Mouse (Mus musculus) forebrain, embryonic 16.5 days (tissue): ENCODE results near the gene Ddx21. TPM values are rescaled to one million over a fixed set of nuclear protein-coding genes. Genes with fewer than 3 reads are reported as not detected.
A peak's percentile ranks its signal among the peaks of the same experiment; 100 is the strongest.

ENCODE experiments used
- ATAC-seq: fragments of 200-750 bp; cut with Nextera tagmentation; 2 replicates; pipeline ENCODE4 v1.8.0; 2017; ENCODE audit warnings: mild to moderate bottlenecking, moderate library complexity
- H3K27ac ChIP-seq: fragments of 300-500 bp; sonication (generic); 2 replicates; pipeline ENCODE4 v1.5.1; 2014; ENCODE audit warnings: low read length, control low read depth
- H3K27me3 ChIP-seq: fragments of 300-500 bp; sonication (generic); replicated peaks from 2 replicates; pipeline ENCODE4 v1.6.1; 2014; ENCODE audit warnings: low read length; ENCODE audit not compliant: control insufficient read depth, insufficient read depth
- H3K36me3 ChIP-seq: fragments of 300-500 bp; sonication (generic); 2 replicates; pipeline ENCODE4 v1.6.1; 2014; ENCODE audit not compliant: control insufficient read depth, insufficient read depth
- H3K4me1 ChIP-seq: fragments of 300-500 bp; sonication (generic); replicated peaks from 2 replicates; pipeline ENCODE4 v1.6.1; 2014; ENCODE audit warnings: low read length; ENCODE audit not compliant: control insufficient read depth, insufficient read depth
- H3K4me2 ChIP-seq: fragments of 300-500 bp; sonication (generic); 2 replicates; pipeline ENCODE4 v1.6.1; 2014; ENCODE audit warnings: mild to moderate bottlenecking, low read length, control low read depth
- H3K4me3 ChIP-seq: fragments of 300-500 bp; sonication (generic); replicated peaks from 2 replicates; pipeline ENCODE4 v1.5.1; 2014; ENCODE audit warnings: mild to moderate bottlenecking, low read length, control low read depth
- H3K9ac ChIP-seq: fragments of 300-500 bp; sonication (generic); replicated peaks from 2 replicates; pipeline ENCODE4 v1.6.1; 2014; ENCODE audit warnings: low read depth, low read length, control low read depth
- H3K9me3 ChIP-seq: fragments of 300-500 bp; sonication (generic); 2 replicates; pipeline ENCODE4 v1.6.1; 2016; ENCODE audit warnings: low read length; ENCODE audit not compliant: control insufficient read depth
- WGBS: fragments of 180-500 bp; shearing (Covaris S2); extraction: QIAGEN DNeasy Blood & Tissue Kit; methylation state at CpG from one replicate; pipeline ENCODE4 v1.1.7; 2014; 5-methylcytosine and 5-hydroxymethylcytosine counted together
- polyA plus RNA-seq: library from polyadenylated mRNA; unstranded; fragments of >200 nt; fragmentation: Nextera tagmentation; extraction: Ambion mirVana; gene quantifications from 2 replicates; pipeline ENCODE4 v1.2.1, GENCODE M21; 2015

The Ddx21 gene
- polyA plus RNA-seq, 1 experiment from 2014 or later: 18.7 TPM

GRCm38 (mm10) chr10:62577673-62578337 is 24.3 kb downstream of the Ddx21 start:
- H3K27ac ChIP-seq: peak overlapping the region; percentile 89
- H3K9me3 ChIP-seq: no peaks in the 10 kb centered on the region
- WGBS: 1% methylated on average over 50 of the region's 54 CpGs
- H3K4me1 ChIP-seq: peaks cover 18% of the 10 kb centered on the region
- ATAC-seq: peak; percentile 73
- peak overlapping the region; percentile 92 for H3K9ac ChIP-seq
- H3K27me3 ChIP-seq: no peaks in the 10 kb centered on the region
- H3K4me2 ChIP-seq: peak overlapping the region; percentile 73
- peaks cover 23% of the 10 kb centered on the region for H3K36me3 ChIP-seq
- H3K4me3 ChIP-seq: peak overlapping the region; percentile 92

- H3K27me3 ChIP-seq: no peaks in the 10 kb centered on the region
These were observed 27.1 kb downstream of the Ddx21 start for GRCm38 (mm10) chr10:62575001-62575400.

GRCm38 (mm10) chr10:62570126-62570871 is 31.8 kb downstream of the Ddx21 start:
- ATAC-seq: no peak
- Histone ChIP-seq H3K9ac (no peak overlapping the region), H3K27me3 (no peaks in the 10 kb centered on the region), H3K27ac (no peak overlapping the region), H3K36me3 (peaks cover 50% of the 10 kb centered on the region), H3K4me3 (no peak overlapping the region), H3K4me1 (no peaks in the 10 kb centered on the region), H3K4me2 (no peak overlapping the region), H3K9me3 (no peaks in the 10 kb centered on the region)
- 94% methylated on average over 7 of the region's 7 CpGs for WGBS

More at GRCm38 (mm10) chr10:62575001-62575400, 27.1 kb downstream of the Ddx21 start:
- no peaks in the 10 kb centered on the region for H3K9me3 ChIP-seq
- no peak for ATAC-seq
- no peak overlapping the region for H3K9ac ChIP-seq
- no peak overlapping the region for H3K4me2 ChIP-seq
- H3K36me3 ChIP-seq: peaks cover 17% of the 10 kb centered on the region
- 90% methylated on average over 13 of the region's 13 CpGs for WGBS
- H3K4me1 ChIP-seq: peaks cover 18% of the 10 kb centered on the region
- H3K27ac ChIP-seq: no peak overlapping the region
- H3K4me3 ChIP-seq: no peak overlapping the region

- Histone ChIP-seq H3K36me3 (peaks cover 53% of the 10 kb centered on the region), H3K4me1 (no peaks in the 10 kb centered on the region), H3K27me3 (no peaks in the 10 kb centered on the region), H3K4me3 (no peak overlapping the region), H3K27ac (no peak overlapping the region), H3K9ac (no peak overlapping the region), H3K4me2 (no peak overlapping the region), H3K9me3 (no peaks in the 10 kb centered on the region)
- no peak for ATAC-seq
- 97% methylated on average over 4 of the region's 4 CpGs for WGBS
These were observed 33.2 kb downstream of the Ddx21 start for GRCm38 (mm10) chr10:62568861-62569260.

- Histone ChIP-seq H3K4me2 (no peak overlapping the region), H3K27me3 (no peaks in the 10 kb centered on the region), H3K4me3 (no peak overlapping the region), H3K9me3 (no peaks in the 10 kb centered on the region), H3K27ac (no peak overlapping the region), H3K4me1 (no peaks in the 10 kb centered on the region), H3K36me3 (peaks cover 21% of the 10 kb centered on the region), H3K9ac (no peak overlapping the region)
- ATAC-seq: no peak
- WGBS: 93% methylated on average over 1 of the region's 1 CpGs
These were observed 44.3 kb downstream of the Ddx21 start for GRCm38 (mm10) chr10:62557736-62558135.

- Histone ChIP-seq H3K9me3 (no peaks in the 10 kb centered on the region), H3K36me3 (peaks cover 17% of the 10 kb centered on the region), H3K27ac (no peak overlapping the region), H3K4me3 (no peak overlapping the region), H3K27me3 (no peaks in the 10 kb centered on the region), H3K4me1 (no peaks in the 10 kb centered on the region), H3K4me2 (no peak overlapping the region), H3K9ac (no peak overlapping the region)
- WGBS: 89% methylated on average over 6 of the region's 6 CpGs
- no peak for ATAC-seq
These were observed 45.6 kb downstream of the Ddx21 start for GRCm38 (mm10) chr10:62556558-62556901.

- Histone ChIP-seq H3K27ac (no peak overlapping the region), H3K4me2 (no peak overlapping the region), H3K9ac (no peak overlapping the region), H3K9me3 (no peaks in the 10 kb centered on the region), H3K4me3 (no peak overlapping the region), H3K27me3 (no peaks in the 10 kb centered on the region), H3K4me1 (no peaks in the 10 kb centered on the region), H3K36me3 (peaks cover 17% of the 10 kb centered on the region)
- 78% methylated on average over 11 of the region's 11 CpGs for WGBS
- no peak for ATAC-seq
These were observed 46.1 kb downstream of the Ddx21 start for GRCm38 (mm10) chr10:62555705-62556557.

- Histone ChIP-seq H3K27ac (no peak overlapping the region), H3K9me3 (no peaks in the 10 kb centered on the region), H3K27me3 (no peaks in the 10 kb centered on the region), H3K9ac (no peak overlapping the region), H3K36me3 (peaks cover 2% of the 10 kb centered on the region; the same call in 1 of the 2 replicates), H3K4me1 (no peaks in the 10 kb centered on the region), H3K4me3 (no peak overlapping the region), H3K4me2 (no peak overlapping the region)
- ATAC-seq: no peak
- WGBS: 88% methylated on average over 12 of the region's 12 CpGs
These were observed 48.4 kb downstream of the Ddx21 start for GRCm38 (mm10) chr10:62553611-62554091.

GRCm38 (mm10) chr10:62550787-62551300 is 51.2 kb downstream of the Ddx21 start:
- 83% methylated on average over 7 of the region's 7 CpGs for WGBS
- H3K4me2 ChIP-seq: no peak overlapping the region
- ATAC-seq: no peak
- H3K27ac ChIP-seq: no peak overlapping the region
- H3K27me3 ChIP-seq: no peaks in the 10 kb centered on the region
- no peak overlapping the region for H3K9ac ChIP-seq
- H3K9me3 ChIP-seq: no peaks in the 10 kb centered on the region
- H3K4me3 ChIP-seq: no peak overlapping the region
- H3K36me3 ChIP-seq: no peaks in the 10 kb centered on the region
- H3K4me1 ChIP-seq: no peaks in the 10 kb centered on the region
